Mouse (Mus musculus): ENCODE measurements around the gene Zfp42.

The Zfp42 gene

GRCm38 (mm10) chr8:43248707-43249106, 58.1 kb downstream of the Zfp42 start:
- no peak for DNase-seq

Data from lung, adult 18-20 months (tissue).